Mouse (Mus musculus) MEL (cell line): ENCODE results near the gene 2810459M11Rik.

ENCODE experiments used
- BHLHE40 ChIP-seq: IDR thresholded peaks from 2 replicates; pipeline ENCODE4 v1.6.1; 2012; ENCODE audit warnings: low read depth, mild to moderate bottlenecking, inconsistent platforms, low read length, improper control_type of control experiment, borderline replicate concordance
- CTCF ChIP-seq, 3 experiments: IDR thresholded peaks in 2 of 3; conservative IDR thresholded peaks in 1 of 3; 2 replicates each; pipeline ENCODE4 v1.5.1; 2011 to 2012; ENCODE audit warnings: low read length in 3 of 3, low read depth in 2 of 3, mild to moderate bottlenecking in 2 of 3, improper control_type of control experiment in 1 of 3, inconsistent platforms in 1 of 3, mixed read lengths in 1 of 3, moderate library complexity in 1 of 3; ENCODE audit not compliant: control insufficient read depth in 1 of 3, insufficient read depth in 1 of 3, poor library complexity in 1 of 3, severe bottlenecking in 1 of 3
- GATA1 ChIP-seq: IDR thresholded peaks from 2 replicates; pipeline ENCODE4 v1.6.1; 2011; ENCODE audit warnings: low read depth, low read length, improper control_type of control experiment
- HCFC1 ChIP-seq: IDR thresholded peaks from 2 replicates; pipeline ENCODE4 v1.6.1; 2012; ENCODE audit warnings: low read depth, mild to moderate bottlenecking, inconsistent platforms, low read length, improper control_type of control experiment, moderate library complexity
- JUND ChIP-seq: IDR thresholded peaks from 2 replicates; pipeline ENCODE4 v1.6.1; 2011; ENCODE audit warnings: low read depth, mild to moderate bottlenecking, improper control_type of control experiment, low read length
- MAX ChIP-seq: IDR thresholded peaks from 2 replicates; pipeline ENCODE4 v1.6.1; 2011; ENCODE audit warnings: low read length, improper control_type of control experiment
- MEF2A ChIP-seq: IDR thresholded peaks from 2 replicates; pipeline ENCODE4 v1.6.1; 2014; ENCODE audit warnings: low read depth, mild to moderate bottlenecking, inconsistent platforms, low read length, improper control_type of control experiment; ENCODE audit not compliant: poor library complexity, insufficient replicate concordance, severe bottlenecking; ENCODE audit errors: extremely low read depth
- POLR2A ChIP-seq, 2 experiments: IDR thresholded peaks; 2 replicates each; pipeline ENCODE4 v1.6.1; 2011 to 2012; ENCODE audit warnings: low read length in 2 of 2, mild to moderate bottlenecking in 2 of 2, control low read depth in 1 of 2, improper control_type of control experiment in 1 of 2, low read depth in 1 of 2, moderate library complexity in 1 of 2; ENCODE audit not compliant: control insufficient read depth in 1 of 2, insufficient read depth in 1 of 2, poor library complexity in 1 of 2
- RCOR1 ChIP-seq: IDR thresholded peaks from 2 replicates; pipeline ENCODE4 v1.6.1; 2012; ENCODE audit warnings: low read depth, mild to moderate bottlenecking, inconsistent platforms, low read length, improper control_type of control experiment
- SMC3 ChIP-seq: IDR thresholded peaks from 2 replicates; pipeline ENCODE4 v1.6.1; 2011; ENCODE audit warnings: low read depth, low read length, improper control_type of control experiment
- TAL1 ChIP-seq: IDR thresholded peaks from 2 replicates; pipeline ENCODE4 v1.6.1; 2012; ENCODE audit warnings: mild to moderate bottlenecking, inconsistent platforms, low read length, moderate library complexity, mixed read lengths
- USF1 ChIP-seq: IDR thresholded peaks from 2 replicates; pipeline ENCODE4 v1.6.1; 2014; ENCODE audit warnings: low read depth, mild to moderate bottlenecking, inconsistent platforms, low read length, improper control_type of control experiment, moderate library complexity
- ZNF384 ChIP-seq: IDR thresholded peaks from 2 replicates; pipeline ENCODE4 v1.6.1; 2012; ENCODE audit warnings: low read depth, mild to moderate bottlenecking, inconsistent platforms, low read length, improper control_type of control experiment

DNA sequence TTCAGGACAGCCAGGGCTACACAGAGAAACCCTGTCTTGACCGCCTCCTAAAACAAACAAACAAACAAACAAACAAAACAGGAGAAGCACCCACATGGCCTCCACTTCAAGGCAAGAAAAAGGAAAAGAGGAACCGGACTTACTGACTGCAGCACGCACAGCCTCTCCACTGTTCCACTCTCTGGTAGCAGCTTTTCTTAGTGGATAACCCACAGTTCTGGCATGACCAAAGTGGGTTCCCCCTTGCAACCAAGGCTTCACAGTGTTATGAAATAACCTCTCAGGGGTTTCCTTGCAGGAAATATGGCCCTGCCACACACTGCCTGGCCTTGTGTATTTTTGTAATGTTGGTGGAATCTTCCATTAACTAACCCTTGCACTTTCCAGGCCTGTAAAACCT lies 4.8 kb upstream of the 2810459M11Rik start:
- TF ChIP-seq RCOR1 (no peak), POLR2A (IDR thresholded peaks at IDR 0.05; ENCODE audit: control insufficient read depth in 1 of 2, insufficient read depth in 1 of 2, low read depth in 1 of 2, low read length in 2 of 2, poor library complexity in 1 of 2) (no peak), CTCF (IDR thresholded peaks at IDR 0.05 in 2 of 3, conservative IDR thresholded peaks at IDR 0.05 in 1 of 3; ENCODE audit: control insufficient read depth in 1 of 3, insufficient read depth in 1 of 3, low read depth in 2 of 3, low read length in 3 of 3, poor library complexity in 1 of 3, severe bottlenecking in 1 of 3) (no peak), MAX (no peak), SMC3 (no peak), TAL1 (no peak), BHLHE40 (no peak), USF1 (no peak), ZNF384 (no peak), MEF2A (no peak), HCFC1 (no peak), JUND (no peak), GATA1 (no peak)
